Mouse (Mus musculus) hindbrain, embryonic 15.5 days (tissue): ENCODE measurements around the gene Bst2. TPM values are rescaled to one million over a fixed set of nuclear protein-coding genes. Genes with fewer than 3 reads are reported as not detected.

Source experiments
- ATAC-seq: fragments of 200-750 bp; cut with Nextera tagmentation; 2 replicates; pipeline ENCODE4 v1.8.0; 2017; ENCODE audit warnings: low read depth, moderate number of reproducible peaks, moderate TSS enrichment; ENCODE audit not compliant: low FRiP score
- H3K27ac ChIP-seq: fragments of 300-500 bp; sonication (generic); replicated peaks from 2 replicates; pipeline ENCODE4 v1.5.1; 2015; ENCODE audit warnings: mild to moderate bottlenecking, inconsistent platforms
- H3K27me3 ChIP-seq: fragments of 300-500 bp; sonication (generic); 2 replicates; pipeline ENCODE4 v1.6.1; 2015; ENCODE audit warnings: control low read depth, inconsistent platforms
- H3K36me3 ChIP-seq: fragments of 300-500 bp; sonication (generic); 2 replicates; pipeline ENCODE4 v1.6.1; 2015; ENCODE audit warnings: control low read depth, inconsistent platforms
- H3K4me1 ChIP-seq: fragments of 300-500 bp; sonication (generic); replicated peaks from 2 replicates; pipeline ENCODE4 v1.6.1; 2015; ENCODE audit warnings: control low read depth, inconsistent platforms
- H3K4me2 ChIP-seq: fragments of 300-500 bp; sonication (generic); 2 replicates; pipeline ENCODE4 v1.6.1; 2015; ENCODE audit warnings: moderate library complexity, mild to moderate bottlenecking, inconsistent platforms
- H3K4me3 ChIP-seq: fragments of 300-500 bp; sonication (generic); 2 replicates; pipeline ENCODE4 v1.5.1; 2015; ENCODE audit warnings: mild to moderate bottlenecking, inconsistent platforms
- H3K9ac ChIP-seq: fragments of 300-500 bp; sonication (generic); 2 replicates; pipeline ENCODE4 v1.6.1; 2015; ENCODE audit warnings: inconsistent platforms
- H3K9me3 ChIP-seq: fragments of 300-500 bp; sonication (generic); 2 replicates; pipeline ENCODE4 v1.6.1; 2016; ENCODE audit warnings: control low read depth, inconsistent platforms
- WGBS: fragments of 180-500 bp; shearing (Covaris S2); methylation state at CpG from one replicate; pipeline ENCODE4 v1.1.7; 2015; 5-methylcytosine and 5-hydroxymethylcytosine counted together
- polyA plus RNA-seq: library from polyadenylated mRNA; unstranded; fragments of >200 nt; fragmentation: Nextera tagmentation; extraction: Ambion mirVana; gene quantifications from 2 replicates; pipeline ENCODE4 v1.2.1, GENCODE M21; 2015

Bst2 gene
- polyA plus RNA-seq, 1 experiment from 2014 or later = 11.3 TPM

GRCm38 (mm10) chr8:71569366-71570290, 32.4 kb upstream of the Bst2 start:
- H3K9ac ChIP-seq = peak overlapping the region; percentile 60
- peak overlapping the region; percentile 90 for H3K4me2 ChIP-seq
- peak; percentile 84 for ATAC-seq
- H3K36me3 ChIP-seq = no peaks in the 10 kb centered on the region
- no peaks in the 10 kb centered on the region for H3K9me3 ChIP-seq
- no peaks in the 10 kb centered on the region for H3K27me3 ChIP-seq
- peak overlapping the region; percentile 75 for H3K4me3 ChIP-seq
- peaks cover 40% of the 10 kb centered on the region for H3K4me1 ChIP-seq
- H3K27ac ChIP-seq = peak overlapping the region; percentile 90
- under 1% methylated on average over 51 of the region's 51 CpGs for WGBS

- H3K9ac ChIP-seq = peak overlapping the region; percentile 60
- H3K9me3 ChIP-seq = no peaks in the 10 kb centered on the region; the same call in 1 of the 2 replicates
- ATAC-seq = no peak
- H3K27me3 ChIP-seq = no peaks in the 10 kb centered on the region
- H3K4me3 ChIP-seq = peak overlapping the region; percentile 75
- peaks cover 40% of the 10 kb centered on the region for H3K4me1 ChIP-seq
- WGBS = 21% methylated on average over 6 of the region's 6 CpGs
- peak overlapping the region; percentile 90 for H3K4me2 ChIP-seq
- H3K36me3 ChIP-seq = no peaks in the 10 kb centered on the region
- H3K27ac ChIP-seq = peak overlapping the region; percentile 90
These were observed 31.7 kb upstream of the Bst2 start for GRCm38 (mm10) chr8:71568941-71569340.

GRCm38 (mm10) chr8:71568387-71568937, 31.2 kb upstream of the Bst2 start, which contains the start of gene Slc27a1:
TSS of gene Slc27a1 (plus strand) at chr8:71568882.
- peak within 1 kb of the TSS; percentile 75 for H3K4me3 ChIP-seq
- no peak for ATAC-seq
- H3K4me2 ChIP-seq = peak within 1 kb of the TSS; percentile 90
- H3K9me3 ChIP-seq = no peaks in the 10 kb centered on the region; the same call in 1 of the 2 replicates
- peak within 1 kb of the TSS; percentile 60 for H3K9ac ChIP-seq
- H3K4me1 ChIP-seq = peaks cover 40% of the 10 kb centered on the region
- H3K27ac ChIP-seq = peak within 1 kb of the TSS; percentile 90
- 10% methylated on average over 13 of the region's 13 CpGs for WGBS
- H3K27me3 ChIP-seq = 0 out of 2 replicates have a peak, but pooled peaks cover 3% of the 10 kb centered on the region
- no peaks in the 10 kb centered on the region for H3K36me3 ChIP-seq

DNA sequence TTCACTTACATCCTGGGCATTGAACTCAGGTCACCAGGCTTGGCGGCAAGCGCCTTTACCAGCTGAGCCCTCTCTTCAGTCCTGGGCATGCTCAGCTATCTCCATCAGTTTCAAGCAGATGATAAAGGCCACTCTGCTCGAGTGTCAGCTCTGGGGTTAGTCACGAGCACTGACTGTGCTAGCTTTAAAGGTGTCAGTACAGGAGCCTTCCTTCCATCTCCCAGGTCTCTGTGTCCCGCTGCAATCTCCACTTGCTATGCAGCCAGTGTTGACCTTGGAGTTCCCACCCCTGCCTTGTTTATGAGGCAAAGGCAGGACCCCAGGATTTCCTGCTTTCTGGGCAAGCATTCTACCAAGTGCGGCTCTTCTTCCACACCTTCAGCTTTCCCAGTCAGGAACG, 30.3 kb upstream of the Bst2 start:
- H3K4me1 ChIP-seq = peaks cover 38% of the 10 kb centered on the region
- ATAC-seq = no peak
- H3K27ac ChIP-seq = no peak overlapping the region
- peaks cover 12% of the 10 kb centered on the region for H3K27me3 ChIP-seq
- no peak overlapping the region for H3K4me3 ChIP-seq
- H3K4me2 ChIP-seq = no peak overlapping the region
- no peak overlapping the region for H3K9ac ChIP-seq
- WGBS = 80% methylated on average over 7 of the region's 7 CpGs
- H3K36me3 ChIP-seq = no peaks in the 10 kb centered on the region
- no peaks in the 10 kb centered on the region; the same call in 1 of the 2 replicates for H3K9me3 ChIP-seq

DNA sequence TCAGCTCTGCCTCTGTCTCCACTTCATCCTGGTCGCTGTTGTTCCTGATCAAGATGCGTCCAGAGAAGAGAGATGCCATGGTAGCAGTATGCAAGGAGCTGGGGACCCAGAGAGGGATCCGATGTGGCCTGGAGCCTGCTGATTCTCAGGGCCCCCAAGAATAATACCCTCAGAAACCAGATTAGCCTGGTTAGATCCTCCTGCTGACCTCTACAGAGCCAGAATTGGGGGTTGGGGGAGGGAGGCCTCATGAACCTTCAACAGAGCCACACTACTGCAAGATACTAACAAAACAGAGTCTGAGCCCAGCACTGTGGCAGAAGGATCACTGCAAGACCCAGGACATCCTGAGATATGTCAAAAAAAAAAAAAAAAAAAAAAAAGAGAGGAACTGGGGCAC, 29.2 kb upstream of the Bst2 start, which contains the start of gene Nxnl1:
Gene Nxnl1, minus strand, starts transcription at position 101 of the 400 bp plus-strand sequence.
- Histone ChIP-seq H3K36me3 (no peaks in the 10 kb centered on the region), H3K4me1 (peaks cover 30% of the 10 kb centered on the region), H3K27ac (no peak within 1 kb of the TSS), H3K27me3 (peaks cover 22% of the 10 kb centered on the region), H3K9ac (no peak within 1 kb of the TSS), H3K9me3 (no peaks in the 10 kb centered on the region; the same call in 1 of the 2 replicates), H3K4me3 (no peak within 1 kb of the TSS), H3K4me2 (no peak within 1 kb of the TSS)
- ATAC-seq = no peak
- WGBS = 69% methylated on average over 3 of the region's 3 CpGs

DNA sequence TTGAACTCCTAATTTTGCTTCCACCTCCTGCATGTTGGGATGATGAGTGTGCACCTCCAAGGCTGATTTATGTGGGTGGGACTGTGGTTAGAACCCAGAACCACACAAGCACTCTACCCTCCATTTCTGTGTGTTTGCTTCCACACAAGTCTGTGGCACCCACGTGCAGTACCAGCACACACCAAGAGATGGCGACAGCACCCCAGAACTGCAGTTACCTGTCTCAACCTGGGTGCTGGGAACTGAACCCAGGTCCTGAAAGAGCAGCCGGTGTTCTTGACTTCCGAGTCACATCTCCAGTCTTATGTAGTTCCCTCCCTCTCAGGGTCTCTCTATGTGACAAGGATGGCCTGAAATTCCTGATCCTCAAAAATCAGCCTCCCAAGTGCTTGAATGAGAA, 26.7 kb upstream of the Bst2 start:
- Histone ChIP-seq H3K9me3 (no peaks in the 10 kb centered on the region; the same call in 1 of the 2 replicates), H3K9ac (no peak overlapping the region), H3K36me3 (no peaks in the 10 kb centered on the region), H3K4me3 (no peak overlapping the region), H3K27ac (no peak overlapping the region), H3K27me3 (peaks cover 48% of the 10 kb centered on the region), H3K4me1 (peaks cover 20% of the 10 kb centered on the region), H3K4me2 (no peak overlapping the region)
- 91% methylated on average over 4 of the region's 4 CpGs for WGBS
- ATAC-seq = no peak

DNA sequence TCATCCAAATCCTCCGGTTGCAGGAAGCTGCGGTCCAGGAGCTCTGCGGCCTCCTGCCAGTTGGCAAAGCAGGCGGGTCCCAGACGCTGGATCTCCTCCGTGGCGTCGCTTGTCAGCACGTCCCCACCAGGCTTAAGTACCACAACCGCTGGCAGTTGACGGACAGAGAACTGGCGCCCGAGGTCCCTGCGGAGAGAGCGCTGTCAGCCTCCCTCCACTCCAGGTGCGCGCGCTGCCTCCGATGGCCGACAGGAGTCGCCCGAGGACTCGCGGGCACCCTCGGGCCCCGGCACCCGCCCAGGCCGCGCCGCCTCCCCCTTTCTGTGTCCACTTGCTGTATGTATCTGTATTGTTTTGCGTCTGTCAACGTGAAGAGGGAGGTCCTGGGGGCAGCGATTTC, 25.5 kb upstream of the Bst2 start:
- peaks cover 60% of the 10 kb centered on the region for H3K27me3 ChIP-seq
- peak overlapping the region; percentile 54 for H3K4me2 ChIP-seq
- peak overlapping the region; percentile 30 for H3K4me3 ChIP-seq
- H3K9me3 ChIP-seq = no peaks in the 10 kb centered on the region; the same call in 1 of the 2 replicates
- H3K9ac ChIP-seq = peak overlapping the region; percentile 40
- no peak for ATAC-seq
- peaks cover 20% of the 10 kb centered on the region for H3K4me1 ChIP-seq
- no peak overlapping the region for H3K27ac ChIP-seq
- under 1% methylated on average over 33 of the region's 33 CpGs for WGBS
- H3K36me3 ChIP-seq = no peaks in the 10 kb centered on the region

GRCm38 (mm10) chr8:71561401-71561800, 24.1 kb upstream of the Bst2 start:
- no peak for ATAC-seq
- Histone ChIP-seq H3K27ac (no peak overlapping the region), H3K9me3 (no peaks in the 10 kb centered on the region; the same call in 1 of the 2 replicates), H3K4me1 (peaks cover 20% of the 10 kb centered on the region), H3K4me2 (no peak overlapping the region), H3K27me3 (peaks cover 74% of the 10 kb centered on the region), H3K9ac (no peak overlapping the region), H3K4me3 (no peak overlapping the region), H3K36me3 (no peaks in the 10 kb centered on the region)
- 4% methylated on average over 15 of the region's 15 CpGs for WGBS

- peaks cover 80% of the 10 kb centered on the region for H3K27me3 ChIP-seq
- H3K4me1 ChIP-seq = peaks cover 20% of the 10 kb centered on the region
- WGBS = 84% methylated on average over 5 of the region's 5 CpGs
- no peak for ATAC-seq
- no peaks in the 10 kb centered on the region; the same call in 1 of the 2 replicates for H3K9me3 ChIP-seq
- no peak overlapping the region for H3K4me2 ChIP-seq
- no peak overlapping the region for H3K27ac ChIP-seq
- no peaks in the 10 kb centered on the region for H3K36me3 ChIP-seq
- H3K4me3 ChIP-seq = no peak overlapping the region
- no peak overlapping the region for H3K9ac ChIP-seq
These were observed 23.5 kb upstream of the Bst2 start for GRCm38 (mm10) chr8:71560765-71561164.

- H3K36me3 ChIP-seq = no peaks in the 10 kb centered on the region
- peaks cover 20% of the 10 kb centered on the region for H3K4me1 ChIP-seq
- WGBS = 84% methylated on average over 3 of the region's 3 CpGs
- H3K9me3 ChIP-seq = no peaks in the 10 kb centered on the region; the same call in 1 of the 2 replicates
- no peak overlapping the region for H3K4me3 ChIP-seq
- no peak overlapping the region for H3K9ac ChIP-seq
- no peak for ATAC-seq
- H3K4me2 ChIP-seq = no peak overlapping the region
- no peak overlapping the region for H3K27ac ChIP-seq
- H3K27me3 ChIP-seq = peaks cover 81% of the 10 kb centered on the region
These were observed 22.8 kb upstream of the Bst2 start for GRCm38 (mm10) chr8:71560071-71560470.

GRCm38 (mm10) chr8:71558958-71559690, 21.9 kb upstream of the Bst2 start:
- Histone ChIP-seq H3K4me1 (peaks cover 20% of the 10 kb centered on the region), H3K27ac (no peak overlapping the region), H3K4me2 (peak overlapping the region; percentile 46), H3K36me3 (no peaks in the 10 kb centered on the region), H3K9me3 (no peaks in the 10 kb centered on the region; the same call in 1 of the 2 replicates), H3K9ac (no peak overlapping the region), H3K27me3 (peaks cover 84% of the 10 kb centered on the region), H3K4me3 (peak overlapping the region; percentile 25)
- 4% methylated on average over 24 of the region's 24 CpGs for WGBS
- ATAC-seq = no peak
